Mouse (Mus musculus) C2C12 (cell line): ENCODE results near the gene Ahsa1.

Experiments used
- CTCF ChIP-seq: IDR thresholded peaks from one replicate; pipeline ENCODE4 v1.5.1; 2011; ENCODE audit not compliant: control insufficient read depth, insufficient read depth, insufficient read length
- MAX ChIP-seq: IDR thresholded peaks from one replicate; pipeline ENCODE4 v1.6.1; 2011; ENCODE audit warnings: mild to moderate bottlenecking, control low read depth
- MYOD1 ChIP-seq: IDR thresholded peaks from one replicate; pipeline ENCODE4 v1.6.1; 2011; ENCODE audit warnings: low read depth; ENCODE audit not compliant: control insufficient read depth, insufficient read length
- MYOG ChIP-seq: IDR thresholded peaks from one replicate; pipeline ENCODE4 v1.6.1; 2011; ENCODE audit not compliant: control insufficient read depth, insufficient read length; ENCODE audit errors: extremely low read depth

GRCm38 (mm10) chr12:87283706-87284105 lies 17.4 kb downstream of the Ahsa1 start:
- no peak for TF ChIP-seq CTCF
- TF ChIP-seq MYOD1: no peak
- TF ChIP-seq MAX: no peak
- no peak for TF ChIP-seq MYOG
